Mouse (Mus musculus) G1E (cell line): ENCODE measurements around the gene Sgcd.

Experiments used
- CTCF ChIP-seq: IDR thresholded peaks from 2 replicates; pipeline ENCODE4 v1.5.1; 2012; ENCODE audit warnings: low read depth, low read length, inconsistent platforms, mixed read lengths
- GATA1 ChIP-seq: IDR thresholded peaks from 2 replicates; pipeline ENCODE4 v1.6.1; 2012; ENCODE audit warnings: borderline replicate concordance, low read length, inconsistent platforms, mixed read lengths

DNA sequence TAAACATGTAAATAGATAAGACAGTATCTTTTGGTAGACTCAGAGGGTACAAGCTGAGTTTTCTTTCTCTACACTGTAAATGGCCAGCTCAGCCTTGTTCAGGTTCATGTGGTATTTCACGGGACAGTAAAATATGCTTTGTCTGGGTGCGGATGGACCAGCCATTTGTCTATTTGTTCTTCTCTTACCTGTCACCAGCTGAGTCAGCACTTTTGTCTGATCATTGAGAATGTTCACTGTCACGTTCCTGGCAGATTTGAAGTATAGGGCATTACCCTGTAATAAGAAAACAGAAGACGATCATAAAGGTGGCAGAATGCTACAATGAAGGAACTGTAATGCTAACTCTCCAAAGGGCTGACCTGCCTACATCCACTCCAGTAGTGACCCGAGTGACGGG, 856.4 kb downstream of the Sgcd start:
- no peak for TF ChIP-seq CTCF
- TF ChIP-seq GATA1 = no peak
